Mouse (Mus musculus): ENCODE measurements at regions not wholly inside any gene's neighbourhood (a gene's known extent, or its start where the extent isn't known, plus 50 kb on each side); places are given as distances from the start of the nearest gene placed in this dataset.
A peak's percentile ranks its signal among the peaks of the same experiment; 100 is the strongest.

- 83% methylated on average over 4 of the region's 4 CpGs for WGBS
- no peaks in the 10 kb centered on the region for H3K27me3 ChIP-seq
- no peaks in the 10 kb centered on the region for H3K9me3 ChIP-seq (replicated peaks)
- no peak overlapping the region for H3K4me3 ChIP-seq (replicated peaks)
- no peak overlapping the region for H3K4me2 ChIP-seq
- H3K27ac ChIP-seq: no peak overlapping the region
- H3K36me3 ChIP-seq: no peaks in the 10 kb centered on the region
- peaks cover 48% of the 10 kb centered on the region for H3K4me1 ChIP-seq
- no peak for ATAC-seq (replicated peaks; ENCODE audit: low FRiP score)
- no peak overlapping the region for H3K9ac ChIP-seq
These were observed 159.3 kb upstream of the Spdye4c start for GRCm38 (mm10) chr2:128431751-128432150.

DNA sequence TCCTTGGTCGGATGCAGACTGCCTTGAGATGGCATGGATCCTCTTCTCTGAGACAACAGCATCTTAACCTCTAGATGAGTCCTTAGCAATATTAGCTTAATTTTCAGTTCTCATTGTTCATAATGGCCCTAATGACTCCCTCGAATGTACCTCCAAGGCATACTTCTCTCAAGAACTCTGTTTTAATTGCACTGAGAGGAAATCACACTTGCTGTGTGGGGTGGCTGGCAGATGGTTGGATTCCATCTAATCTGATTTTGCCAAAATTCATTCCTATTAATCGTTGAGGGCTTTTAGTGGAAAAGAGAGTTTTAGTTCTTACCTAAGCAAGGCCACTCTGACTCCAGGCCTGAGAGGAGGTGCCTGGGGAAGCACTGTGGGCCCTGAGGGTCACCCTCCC lies 158.3 kb upstream of the Spdye4c start:
- no peaks in the 10 kb centered on the region for H3K36me3 ChIP-seq
- no peak overlapping the region for H3K9ac ChIP-seq
- peaks cover 41% of the 10 kb centered on the region for H3K4me1 ChIP-seq
- 87% methylated on average over 3 of the region's 3 CpGs for WGBS
- no peaks in the 10 kb centered on the region for H3K9me3 ChIP-seq (replicated peaks)
- no peak overlapping the region for H3K4me2 ChIP-seq
- no peak for ATAC-seq (replicated peaks; ENCODE audit: low FRiP score)
- no peak overlapping the region for H3K4me3 ChIP-seq (replicated peaks)
- H3K27ac ChIP-seq: no peak overlapping the region
- H3K27me3 ChIP-seq: no peaks in the 10 kb centered on the region

- no peak overlapping the region for H3K4me2 ChIP-seq
- H3K4me1 ChIP-seq: peaks cover 33% of the 10 kb centered on the region
- ATAC-seq (replicated peaks; ENCODE audit: low FRiP score): no peak
- no peak overlapping the region for H3K27ac ChIP-seq
- no peaks in the 10 kb centered on the region for H3K36me3 ChIP-seq
- H3K9ac ChIP-seq: no peak overlapping the region
- H3K27me3 ChIP-seq: no peaks in the 10 kb centered on the region
- 75% methylated on average over 9 of the region's 9 CpGs for whole genome bisulfite sequencing
- H3K4me3 ChIP-seq (replicated peaks): no peak overlapping the region
- H3K9me3 ChIP-seq (replicated peaks): no peaks in the 10 kb centered on the region
These were observed 157.4 kb upstream of the Spdye4c start for GRCm38 (mm10) chr2:128433553-128434081.

- WGBS: 37% methylated on average over 11 of the region's 11 CpGs
- no peak overlapping the region for H3K9ac ChIP-seq
- H3K4me2 ChIP-seq: no peak overlapping the region
- no peak overlapping the region for H3K27ac ChIP-seq
- ATAC-seq (replicated peaks; ENCODE audit: low FRiP score): 0 out of 2 replicates have a peak, but pooled peaks have one; percentile 28
- no peaks in the 10 kb centered on the region for H3K27me3 ChIP-seq
- H3K36me3 ChIP-seq: no peaks in the 10 kb centered on the region
- no peaks in the 10 kb centered on the region for H3K9me3 ChIP-seq (replicated peaks)
- H3K4me1 ChIP-seq: peaks cover 25% of the 10 kb centered on the region
- H3K4me3 ChIP-seq (replicated peaks): no peak overlapping the region
These were observed 156.6 kb upstream of the Spdye4c start for GRCm38 (mm10) chr2:128434200-128434977.

GRCm38 (mm10) chr2:128436378-128436777 lies 154.6 kb upstream of the Spdye4c start:
- Histone ChIP-seq H3K9ac (no peak overlapping the region), H3K27me3 (no peaks in the 10 kb centered on the region), H3K27ac (no peak overlapping the region), H3K4me1 (peaks cover 16% of the 10 kb centered on the region), H3K36me3 (no peaks in the 10 kb centered on the region), H3K9me3 (replicated peaks) (no peaks in the 10 kb centered on the region), H3K4me2 (no peak overlapping the region), H3K4me3 (replicated peaks) (no peak overlapping the region)
- WGBS: 97% methylated on average over 3 of the region's 3 CpGs
- no peak for ATAC-seq (replicated peaks; ENCODE audit: low FRiP score)

GRCm38 (mm10) chr2:128437698-128438097 lies 153.3 kb upstream of the Spdye4c start:
- H3K9ac ChIP-seq: no peak overlapping the region
- no peak overlapping the region for H3K27ac ChIP-seq
- H3K4me2 ChIP-seq: no peak overlapping the region
- H3K9me3 ChIP-seq (replicated peaks): no peaks in the 10 kb centered on the region
- H3K36me3 ChIP-seq: no peaks in the 10 kb centered on the region
- no peak for ATAC-seq (replicated peaks; ENCODE audit: low FRiP score)
- H3K27me3 ChIP-seq: no peaks in the 10 kb centered on the region
- H3K4me3 ChIP-seq (replicated peaks): no peak overlapping the region
- H3K4me1 ChIP-seq: peaks cover 13% of the 10 kb centered on the region
- 41% methylated on average over 7 of the region's 7 CpGs for WGBS

GRCm38 (mm10) chr2:128438161-128438822 lies 152.7 kb upstream of the Spdye4c start:
- H3K27ac ChIP-seq: no peak overlapping the region
- WGBS: 48% methylated on average over 12 of the region's 12 CpGs
- no peak overlapping the region for H3K4me2 ChIP-seq
- no peak for ATAC-seq (replicated peaks; ENCODE audit: low FRiP score)
- no peak overlapping the region for H3K4me3 ChIP-seq (replicated peaks)
- H3K4me1 ChIP-seq: peaks cover 13% of the 10 kb centered on the region
- no peaks in the 10 kb centered on the region for H3K36me3 ChIP-seq
- H3K27me3 ChIP-seq: no peaks in the 10 kb centered on the region
- no peak overlapping the region for H3K9ac ChIP-seq
- H3K9me3 ChIP-seq (replicated peaks): no peaks in the 10 kb centered on the region

DNA sequence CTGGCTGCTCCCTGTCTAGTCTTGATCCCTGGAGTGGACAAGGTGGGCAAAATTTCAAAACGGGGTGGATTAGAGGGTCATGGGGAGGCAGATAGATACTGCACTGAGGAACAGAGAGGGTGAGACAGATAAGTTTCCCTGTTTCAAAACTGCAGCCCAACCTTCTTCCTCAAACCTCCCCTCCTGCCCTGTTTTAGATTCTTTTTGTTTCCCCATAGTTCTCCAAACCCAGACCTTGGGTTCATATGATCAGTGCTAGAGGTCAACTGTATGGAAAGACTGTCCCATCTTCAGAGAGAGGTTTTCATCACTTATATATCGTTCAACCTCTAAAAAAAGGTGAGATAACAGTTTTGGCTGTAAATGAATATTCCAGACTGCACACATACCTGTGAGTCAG lies 152.1 kb upstream of the Spdye4c start:
- Histone ChIP-seq H3K9me3 (replicated peaks) (no peaks in the 10 kb centered on the region), H3K27me3 (no peaks in the 10 kb centered on the region), H3K9ac (no peak overlapping the region), H3K36me3 (no peaks in the 10 kb centered on the region), H3K4me1 (peaks cover 13% of the 10 kb centered on the region), H3K4me2 (no peak overlapping the region), H3K27ac (no peak overlapping the region), H3K4me3 (replicated peaks) (no peak overlapping the region)
- 75% methylated on average over 2 of the region's 2 CpGs for WGBS
- ATAC-seq (replicated peaks; ENCODE audit: low FRiP score): no peak

GRCm38 (mm10) chr2:128444599-128445011 lies 146.4 kb upstream of the Spdye4c start:
- 51% methylated on average over 7 of the region's 7 CpGs for WGBS
- H3K4me2 ChIP-seq: no peak overlapping the region
- no peak overlapping the region for H3K9ac ChIP-seq
- H3K27me3 ChIP-seq: no peaks in the 10 kb centered on the region
- no peaks in the 10 kb centered on the region for H3K4me1 ChIP-seq
- no peaks in the 10 kb centered on the region for H3K9me3 ChIP-seq (replicated peaks)
- no peak for ATAC-seq (replicated peaks; ENCODE audit: low FRiP score)
- no peaks in the 10 kb centered on the region for H3K36me3 ChIP-seq
- H3K27ac ChIP-seq: no peak overlapping the region
- no peak overlapping the region for H3K4me3 ChIP-seq (replicated peaks)

DNA sequence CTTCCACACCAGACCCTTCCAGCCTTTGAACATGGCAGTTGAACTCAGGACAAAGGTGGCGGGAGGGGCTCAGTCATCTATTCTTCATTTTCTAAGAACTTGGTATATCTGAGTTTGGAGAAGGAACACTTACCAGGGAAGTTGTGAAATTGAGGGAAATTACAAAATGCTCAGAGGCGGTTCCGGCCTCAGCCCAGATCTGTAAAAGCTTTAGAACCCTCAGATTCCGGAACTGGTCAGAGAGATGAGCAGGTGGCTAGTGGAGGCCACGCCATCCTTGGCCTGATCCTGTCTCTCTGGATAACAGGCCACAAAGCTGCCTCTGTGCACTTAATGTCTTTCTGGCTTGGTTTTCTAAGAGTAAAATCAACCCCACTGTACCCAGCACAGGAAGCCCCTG lies 145.6 kb upstream of the Spdye4c start:
- H3K9ac ChIP-seq: no peak overlapping the region
- H3K4me1 ChIP-seq: no peaks in the 10 kb centered on the region
- no peak for ATAC-seq (replicated peaks; ENCODE audit: low FRiP score)
- H3K4me2 ChIP-seq: no peak overlapping the region
- H3K27ac ChIP-seq: no peak overlapping the region
- no peaks in the 10 kb centered on the region for H3K9me3 ChIP-seq (replicated peaks)
- no peak overlapping the region for H3K4me3 ChIP-seq (replicated peaks)
- H3K36me3 ChIP-seq: no peaks in the 10 kb centered on the region
- WGBS: 95% methylated on average over 5 of the region's 5 CpGs
- H3K27me3 ChIP-seq: no peaks in the 10 kb centered on the region

GRCm38 (mm10) chr2:128449294-128449693 lies 141.7 kb upstream of the Spdye4c start:
- Histone ChIP-seq H3K9me3 (replicated peaks) (no peaks in the 10 kb centered on the region), H3K4me1 (no peaks in the 10 kb centered on the region), H3K27me3 (no peaks in the 10 kb centered on the region), H3K9ac (no peak overlapping the region), H3K27ac (no peak overlapping the region), H3K36me3 (no peaks in the 10 kb centered on the region), H3K4me3 (replicated peaks) (no peak overlapping the region), H3K4me2 (no peak overlapping the region)
- WGBS: 76% methylated on average over 3 of the region's 3 CpGs
- no peak for ATAC-seq (replicated peaks; ENCODE audit: low FRiP score)

GRCm38 (mm10) chr2:128450045-128450444 lies 141.0 kb upstream of the Spdye4c start:
- H3K27me3 ChIP-seq: no peaks in the 10 kb centered on the region
- H3K27ac ChIP-seq: no peak overlapping the region
- WGBS: 89% methylated on average over 4 of the region's 4 CpGs
- no peak overlapping the region for H3K4me2 ChIP-seq
- H3K4me1 ChIP-seq: no peaks in the 10 kb centered on the region
- H3K9ac ChIP-seq: no peak overlapping the region
- H3K36me3 ChIP-seq: no peaks in the 10 kb centered on the region
- no peaks in the 10 kb centered on the region for H3K9me3 ChIP-seq (replicated peaks)
- ATAC-seq (replicated peaks; ENCODE audit: low FRiP score): no peak
- no peak overlapping the region for H3K4me3 ChIP-seq (replicated peaks)

Measured in kidney, embryonic 15.5 days (tissue).